Mouse (Mus musculus): ENCODE results near the gene Wipf2. TPM values are rescaled to one million over a fixed set of nuclear protein-coding genes. Genes with fewer than 3 reads are reported as not detected.

The Wipf2 gene
- polyA plus RNA-seq, 1 experiment: 9.9 TPM

GRCm38 (mm10) chr11:98835296-98835695 lies 28.1 kb upstream of the Wipf2 start:
- TF ChIP-seq CTCF (conservative IDR thresholded peaks at IDR 0.05; ENCODE audit: insufficient read depth, insufficient read length, low read depth, low read length) (no peak), POLR2A (IDR thresholded peaks at IDR 0.05; ENCODE audit: low read depth, low read length) (no peak)
- peaks cover 5% of the 10 kb centered on the region for H3K36me3 ChIP-seq (ENCODE audit: control insufficient read depth, insufficient read depth, low read length)
- H3K4me1 ChIP-seq (ENCODE audit: control insufficient read depth, insufficient read depth, low read length): peaks cover 3% of the 10 kb centered on the region; the same call in 1 of the 2 replicates
- no peak overlapping the region for H3K4me3 ChIP-seq (ENCODE audit: insufficient read depth, low read depth, low read length)
- no peak for DNase-seq
- 71% methylated on average over 5 of the region's 5 CpGs for WGBS
- H3K27ac ChIP-seq (ENCODE audit: insufficient read depth, low read depth, low read length): no peak overlapping the region
- H3K27me3 ChIP-seq (replicated peaks; ENCODE audit: control insufficient read depth, insufficient read depth, low read length): peaks cover 1% of the 10 kb centered on the region; the same call in 1 of the 2 replicates

DNA sequence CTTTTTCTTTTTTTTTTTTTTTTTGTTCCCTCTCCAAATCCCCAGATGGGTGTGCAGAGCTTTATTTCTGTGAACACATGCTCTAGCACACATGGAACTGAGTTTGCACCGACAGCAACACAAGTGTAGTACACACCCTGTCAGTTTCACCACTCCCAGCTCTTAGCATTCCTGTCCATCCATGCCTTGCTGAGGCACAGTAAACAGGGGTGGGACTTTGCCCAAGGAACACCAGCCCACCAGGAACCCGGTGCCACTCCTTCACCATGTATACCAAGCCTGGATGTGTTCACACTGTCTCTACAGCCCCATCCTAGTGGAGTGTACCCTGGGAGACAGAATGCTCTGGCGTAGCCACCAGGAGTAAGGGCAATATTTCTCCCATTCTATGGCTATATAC lies 27.7 kb upstream of the Wipf2 start:
- DNase-seq: no peak
- TF ChIP-seq CTCF (conservative IDR thresholded peaks at IDR 0.05; ENCODE audit: insufficient read depth, insufficient read length, low read depth, low read length) (no peak), POLR2A (IDR thresholded peaks at IDR 0.05; ENCODE audit: low read depth, low read length) (no peak)
- WGBS: 59% methylated on average over 3 of the region's 3 CpGs
- H3K36me3 ChIP-seq (ENCODE audit: control insufficient read depth, insufficient read depth, low read length): peaks cover 5% of the 10 kb centered on the region
- H3K4me1 ChIP-seq (ENCODE audit: control insufficient read depth, insufficient read depth, low read length): peaks cover 3% of the 10 kb centered on the region; the same call in 1 of the 2 replicates
- no peak overlapping the region for H3K4me3 ChIP-seq (ENCODE audit: insufficient read depth, low read depth, low read length)
- peaks cover 1% of the 10 kb centered on the region; the same call in 1 of the 2 replicates for H3K27me3 ChIP-seq (replicated peaks; ENCODE audit: control insufficient read depth, insufficient read depth, low read length)
- no peak overlapping the region for H3K27ac ChIP-seq (ENCODE audit: insufficient read depth, low read depth, low read length)

DNA sequence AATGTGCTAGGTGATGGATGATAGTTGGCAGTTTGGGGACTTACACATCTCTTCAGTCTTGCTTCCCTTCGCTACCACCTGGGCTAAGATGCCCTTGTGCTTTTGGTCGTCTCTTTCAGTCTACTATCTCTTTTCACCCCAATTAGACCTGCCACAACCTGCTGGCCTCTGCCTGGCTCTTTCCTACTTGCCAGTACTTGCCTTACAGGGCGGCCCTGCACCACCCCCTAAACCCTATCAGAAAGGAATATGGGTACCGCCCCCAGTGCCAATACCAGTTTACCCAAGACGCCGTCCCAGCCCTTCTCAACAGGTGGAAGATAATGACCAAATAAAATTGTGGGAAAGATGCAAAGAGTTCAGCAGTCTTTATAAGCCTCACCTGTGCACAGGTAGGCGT lies 27.3 kb upstream of the Wipf2 start:
- Histone ChIP-seq H3K27ac (ENCODE audit: insufficient read depth, low read depth, low read length) (no peak overlapping the region), H3K4me1 (ENCODE audit: control insufficient read depth, insufficient read depth, low read length) (peaks cover 3% of the 10 kb centered on the region; the same call in 1 of the 2 replicates), H3K36me3 (ENCODE audit: control insufficient read depth, insufficient read depth, low read length) (peaks cover 5% of the 10 kb centered on the region), H3K4me3 (ENCODE audit: insufficient read depth, low read depth, low read length) (no peak overlapping the region), H3K27me3 (replicated peaks; ENCODE audit: control insufficient read depth, insufficient read depth, low read length) (peaks cover 1% of the 10 kb centered on the region; the same call in 1 of the 2 replicates)
- DNase-seq: no peak
- TF ChIP-seq POLR2A (IDR thresholded peaks at IDR 0.05; ENCODE audit: low read depth, low read length) (no peak), CTCF (conservative IDR thresholded peaks at IDR 0.05; ENCODE audit: insufficient read depth, insufficient read length, low read depth, low read length) (no peak)
- WGBS: 39% methylated on average over 7 of the region's 7 CpGs

DNA sequence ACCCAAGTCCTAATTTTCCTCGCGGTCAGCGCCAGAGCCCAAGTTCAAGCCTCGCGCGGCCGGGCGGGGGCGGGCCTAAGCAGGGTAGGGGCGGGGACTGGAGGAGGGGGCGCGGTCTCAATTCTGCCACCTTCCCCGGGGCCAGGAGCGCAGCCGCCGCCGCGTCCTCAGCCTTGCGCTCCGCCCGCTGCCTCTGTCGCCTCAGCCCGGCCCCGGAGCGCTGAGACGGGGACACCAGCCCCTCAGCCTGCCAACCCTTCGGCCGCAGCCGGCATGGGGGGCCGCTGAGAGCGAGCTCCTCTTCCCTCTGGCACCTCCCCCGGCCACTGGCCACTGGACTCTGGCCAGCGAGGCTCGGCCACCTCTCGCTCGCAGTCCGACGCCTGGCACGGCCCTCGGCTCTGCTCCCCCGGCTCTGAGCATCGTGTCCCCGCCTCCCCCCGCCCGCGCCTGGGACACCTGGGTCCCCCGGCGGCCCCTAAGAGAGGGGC lies 26.7 kb upstream of the Wipf2 start, which contains the start of gene Rapgefl1:
Rapgefl1 (plus strand) TSS at position 135 of the 491 bp plus-strand sequence.
- 0 out of 2 replicates have a peak within 1 kb of the TSS, but pooled peaks have one; percentile 41 for H3K27ac ChIP-seq (ENCODE audit: insufficient read depth, low read depth, low read length)
- DNase-seq: peak; percentile 88
- H3K27me3 ChIP-seq (replicated peaks; ENCODE audit: control insufficient read depth, insufficient read depth, low read length): peaks cover 1% of the 10 kb centered on the region; the same call in 1 of the 2 replicates
- 1% methylated on average over 45 of the region's 48 CpGs for WGBS
- H3K4me1 ChIP-seq (ENCODE audit: control insufficient read depth, insufficient read depth, low read length): peaks cover 3% of the 10 kb centered on the region; the same call in 1 of the 2 replicates
- peaks cover 4% of the 10 kb centered on the region for H3K36me3 ChIP-seq (ENCODE audit: control insufficient read depth, insufficient read depth, low read length)
- TF ChIP-seq POLR2A (IDR thresholded peaks at IDR 0.05; ENCODE audit: low read depth, low read length): no peak
- TF ChIP-seq CTCF (conservative IDR thresholded peaks at IDR 0.05; ENCODE audit: insufficient read depth, insufficient read length, low read depth, low read length): no peak
- peak within 1 kb of the TSS; percentile 96 for H3K4me3 ChIP-seq (ENCODE audit: insufficient read depth, low read depth, low read length)

GRCm38 (mm10) chr11:98837231-98837704 lies 26.2 kb upstream of the Wipf2 start:
- Histone ChIP-seq H3K27ac (ENCODE audit: insufficient read depth, low read depth, low read length) (no peak overlapping the region), H3K27me3 (replicated peaks; ENCODE audit: control insufficient read depth, insufficient read depth, low read length) (peaks cover 1% of the 10 kb centered on the region; the same call in 1 of the 2 replicates), H3K4me1 (ENCODE audit: control insufficient read depth, insufficient read depth, low read length) (peaks cover 3% of the 10 kb centered on the region; the same call in 1 of the 2 replicates), H3K36me3 (ENCODE audit: control insufficient read depth, insufficient read depth, low read length) (no peaks in the 10 kb centered on the region; the same call in none of the 2 replicates), H3K4me3 (ENCODE audit: insufficient read depth, low read depth, low read length) (peak overlapping the region; percentile 96; the same call in 1 of the 2 replicates)
- 9% methylated on average over 29 of the region's 29 CpGs for WGBS
- TF ChIP-seq POLR2A (IDR thresholded peaks at IDR 0.05; ENCODE audit: low read depth, low read length): no peak
- TF ChIP-seq CTCF (conservative IDR thresholded peaks at IDR 0.05; ENCODE audit: insufficient read depth, insufficient read length, low read depth, low read length): no peak
- no peak for DNase-seq

DNA sequence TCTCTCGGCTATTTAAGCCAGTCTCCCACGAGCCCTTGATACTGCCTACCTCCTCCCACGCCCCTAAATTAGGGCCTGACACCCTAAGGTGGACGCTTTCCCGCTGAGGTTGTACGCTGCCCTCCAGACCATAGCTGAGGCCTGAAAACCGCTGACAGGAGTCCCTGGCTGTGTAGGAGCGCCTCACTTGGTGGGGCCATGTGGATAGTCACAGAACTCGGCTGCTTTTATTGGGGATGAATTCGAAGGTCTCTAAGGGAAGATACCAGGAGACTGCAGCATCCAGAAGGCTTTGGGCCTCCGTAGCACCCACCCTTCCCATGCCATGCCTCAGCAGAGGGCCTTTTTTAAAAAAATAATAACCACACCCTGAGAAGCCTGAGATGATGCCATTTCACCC lies 25.5 kb upstream of the Wipf2 start:
- peaks cover 3% of the 10 kb centered on the region; the same call in 1 of the 2 replicates for H3K4me1 ChIP-seq (ENCODE audit: control insufficient read depth, insufficient read depth, low read length)
- H3K27me3 ChIP-seq (replicated peaks; ENCODE audit: control insufficient read depth, insufficient read depth, low read length): peaks cover 1% of the 10 kb centered on the region; the same call in 1 of the 2 replicates
- H3K4me3 ChIP-seq (ENCODE audit: insufficient read depth, low read depth, low read length): no peak overlapping the region
- TF ChIP-seq CTCF (conservative IDR thresholded peaks at IDR 0.05; ENCODE audit: insufficient read depth, insufficient read length, low read depth, low read length) (no peak), POLR2A (IDR thresholded peaks at IDR 0.05; ENCODE audit: low read depth, low read length) (no peak)
- DNase-seq: no peak
- no peaks in the 10 kb centered on the region; the same call in 1 of the 2 replicates for H3K36me3 ChIP-seq (ENCODE audit: control insufficient read depth, insufficient read depth, low read length)
- H3K27ac ChIP-seq (ENCODE audit: insufficient read depth, low read depth, low read length): no peak overlapping the region
- WGBS: 81% methylated on average over 11 of the region's 11 CpGs

DNA sequence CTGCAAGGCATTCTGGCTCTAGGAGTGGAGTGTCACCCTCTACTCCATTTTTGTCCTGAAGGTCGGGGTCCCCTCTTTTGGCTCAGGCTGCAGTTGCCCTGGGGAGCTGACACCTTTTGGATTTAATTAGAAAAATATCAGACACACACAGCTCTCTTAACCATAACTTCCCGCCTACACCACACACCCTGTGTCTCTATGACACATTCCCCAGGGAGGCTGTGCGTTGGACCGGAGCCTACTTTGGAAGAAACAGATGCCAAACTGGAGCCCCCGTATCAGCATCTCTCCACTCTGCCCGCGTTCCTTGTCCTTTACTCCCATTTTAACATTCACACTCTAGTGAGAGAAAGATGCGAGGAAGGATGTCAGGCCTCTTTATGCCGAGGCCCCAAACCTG lies 24.9 kb upstream of the Wipf2 start:
- peaks cover 3% of the 10 kb centered on the region; the same call in 1 of the 2 replicates for H3K4me1 ChIP-seq (ENCODE audit: control insufficient read depth, insufficient read depth, low read length)
- no peak overlapping the region for H3K4me3 ChIP-seq (ENCODE audit: insufficient read depth, low read depth, low read length)
- 71% methylated on average over 9 of the region's 9 CpGs for WGBS
- DNase-seq: no peak
- H3K27me3 ChIP-seq (replicated peaks; ENCODE audit: control insufficient read depth, insufficient read depth, low read length): peaks cover 1% of the 10 kb centered on the region; the same call in 1 of the 2 replicates
- no peak for TF ChIP-seq CTCF (conservative IDR thresholded peaks at IDR 0.05; ENCODE audit: insufficient read depth, insufficient read length, low read depth, low read length)
- TF ChIP-seq POLR2A (IDR thresholded peaks at IDR 0.05; ENCODE audit: low read depth, low read length): no peak
- H3K36me3 ChIP-seq (ENCODE audit: control insufficient read depth, insufficient read depth, low read length): no peaks in the 10 kb centered on the region
- H3K27ac ChIP-seq (ENCODE audit: insufficient read depth, low read depth, low read length): no peak overlapping the region
